Mouse (Mus musculus) heart, adult 2 months (tissue): ENCODE measurements at regions not wholly inside any gene's neighbourhood (a gene's known extent, or its start where the extent isn't known, plus 50 kb on each side); places are given as distances from the start of the nearest gene placed in this dataset.

Experiments
- DNase-seq, 2 experiments: peaks; one replicate each; pipeline ENCODE4 v3.0.0; 2021
- H3K27ac ChIP-seq: fragments of 200-600 bp; 2 replicates; pipeline ENCODE4 v1.8.1; 2022
- H3K27me3 ChIP-seq: fragments of 200-500 bp; 2 replicates; pipeline ENCODE4 v1.6.1; 2012; ENCODE audit warnings: mild to moderate bottlenecking, low read length, inconsistent platforms, mixed read lengths; ENCODE audit not compliant: control insufficient read depth, insufficient read depth
- H3K36me3 ChIP-seq: fragments of 200-500 bp; 2 replicates; pipeline ENCODE4 v1.6.1; 2012; ENCODE audit warnings: low read length, inconsistent platforms; ENCODE audit not compliant: control insufficient read depth, insufficient read depth
- H3K4me1 ChIP-seq: fragments of 200-500 bp; 2 replicates; pipeline ENCODE4 v1.6.1; 2011; ENCODE audit warnings: low read length; ENCODE audit not compliant: control insufficient read depth, insufficient read depth
- H3K4me3 ChIP-seq: fragments of 200-600 bp; 2 replicates; pipeline ENCODE4 v1.8.1; 2022
- H3K79me2 ChIP-seq: fragments of 200-500 bp; replicated peaks from 2 replicates; pipeline ENCODE4 v1.6.1; 2012; ENCODE audit warnings: mild to moderate bottlenecking, inconsistent platforms, low read length, moderate library complexity, mixed read lengths; ENCODE audit not compliant: control insufficient read depth, insufficient read depth
- H3K9ac ChIP-seq: fragments of 200-500 bp; 2 replicates; pipeline ENCODE4 v1.6.1; 2012; ENCODE audit warnings: low read depth, mild to moderate bottlenecking, control low read depth, inconsistent platforms, low read length, mixed read lengths
- CTCF ChIP-seq: fragments of 200-600 bp; IDR thresholded peaks from 2 replicates; pipeline ENCODE4 v1.8.1; 2022; ENCODE audit warnings: antibody characterized with exemption, mild to moderate bottlenecking, moderate library complexity
- EP300 ChIP-seq: fragments of 200-500 bp; IDR thresholded peaks from 2 replicates; pipeline ENCODE4 v1.6.1; 2011; ENCODE audit warnings: low read depth, low read length, control low read depth; ENCODE audit not compliant: insufficient read depth
- POLR2A ChIP-seq: fragments of 200-500 bp; IDR thresholded peaks from 2 replicates; pipeline ENCODE4 v1.6.1; 2011; ENCODE audit warnings: mild to moderate bottlenecking, low read depth, low read length, control low read depth; ENCODE audit not compliant: insufficient read depth
- WGBS: fragments of 180-500 bp; shearing (Covaris S2); methylation state at CpG from one replicate; pipeline ENCODE4 v1.1.7; 2018; 5-methylcytosine and 5-hydroxymethylcytosine counted together
- intact Hi-C: fragments of 180-260 bp; cut with DNase I; formaldehyde crosslinking; loops from one replicate; pipeline ENCODE4 v1.15.1; 2025

DNA sequence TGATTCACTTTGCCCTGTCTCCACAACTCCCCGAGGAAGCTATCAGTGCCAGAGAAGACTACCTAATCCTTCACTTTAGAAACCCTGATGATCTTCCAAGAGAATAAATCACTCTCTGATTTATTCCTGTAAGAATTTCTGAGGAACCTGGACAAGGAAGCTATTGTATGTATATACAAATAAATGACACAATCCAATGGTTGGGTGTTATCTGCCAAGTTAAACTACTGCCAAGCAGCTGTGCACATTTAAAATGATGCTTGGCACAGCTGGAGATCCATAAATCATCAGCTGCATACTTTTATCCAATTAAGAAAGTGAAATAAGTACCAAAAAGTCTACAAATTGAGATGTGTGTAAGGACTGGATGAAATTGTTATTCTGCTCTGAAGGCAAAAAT lies 54.1 kb upstream of the Scrg1 start:
- Histone ChIP-seq H3K4me3 (no peak overlapping the region), H3K27me3 (no peaks in the 10 kb centered on the region), H3K79me2 (no peaks in the 10 kb centered on the region), H3K36me3 (no peaks in the 10 kb centered on the region), H3K9ac (no peak overlapping the region), H3K4me1 (no peaks in the 10 kb centered on the region), H3K27ac (peak overlapping the region; percentile 86)
- DNase-seq, result no peak
- no peak for TF ChIP-seq EP300
- TF ChIP-seq POLR2A, result no peak
- TF ChIP-seq CTCF, result no peak
- 39% methylated on average over 1 of the region's 1 CpGs for WGBS
- intact Hi-C loops, result no loop called here

GRCm38 (mm10) chr8:57402200-57402599 lies 53.5 kb upstream of the Scrg1 start:
- Histone ChIP-seq H3K9ac (no peak overlapping the region), H3K27ac (peak overlapping the region; percentile 86; the same call in 1 of the 2 replicates), H3K79me2 (no peaks in the 10 kb centered on the region), H3K4me1 (no peaks in the 10 kb centered on the region), H3K36me3 (no peaks in the 10 kb centered on the region), H3K4me3 (no peak overlapping the region), H3K27me3 (no peaks in the 10 kb centered on the region)
- intact Hi-C loops, result no loop called here
- WGBS, result 68% methylated on average over 5 of the region's 5 CpGs
- no peak for DNase-seq
- TF ChIP-seq POLR2A, result no peak
- TF ChIP-seq EP300, result no peak
- no peak for TF ChIP-seq CTCF

GRCm38 (mm10) chr8:57403640-57404180 lies 52.0 kb upstream of the Scrg1 start:
- no peaks in the 10 kb centered on the region for H3K79me2 ChIP-seq
- WGBS, result 83% methylated on average over 11 of the region's 11 CpGs
- no peaks in the 10 kb centered on the region for H3K36me3 ChIP-seq
- H3K4me1 ChIP-seq, result no peaks in the 10 kb centered on the region
- H3K4me3 ChIP-seq, result no peak overlapping the region
- H3K9ac ChIP-seq, result no peak overlapping the region
- H3K27ac ChIP-seq, result no peak overlapping the region
- no peak for DNase-seq
- TF ChIP-seq CTCF, result peak; percentile 36
- TF ChIP-seq EP300, result no peak
- intact Hi-C loops, result no loop called here
- H3K27me3 ChIP-seq, result no peaks in the 10 kb centered on the region

DNA sequence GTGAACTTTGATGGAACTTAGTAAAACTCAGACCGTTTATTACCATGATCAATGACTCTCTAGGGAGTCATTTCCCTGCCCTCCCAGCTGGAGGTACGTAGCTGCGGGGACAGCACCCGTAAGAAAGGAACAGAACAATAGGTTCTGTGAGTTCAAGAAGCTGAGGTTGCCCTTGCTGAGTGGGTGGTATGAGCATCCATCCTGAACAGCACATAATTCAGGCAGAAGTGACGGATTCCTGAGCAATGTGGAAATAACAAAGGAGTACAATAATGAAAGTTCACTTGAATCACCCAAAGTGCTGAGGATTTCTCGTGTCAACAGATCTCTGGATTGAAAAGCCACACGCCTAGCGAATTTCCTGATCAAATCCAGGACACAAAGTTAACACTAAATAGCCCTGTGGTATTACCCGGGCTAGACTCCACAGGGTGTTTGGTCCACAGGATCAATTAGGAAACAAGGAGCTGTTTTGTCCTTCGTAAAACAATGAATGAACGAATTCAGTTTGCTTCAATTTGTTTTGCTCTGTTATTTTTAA lies 50.4 kb upstream of the Scrg1 start:
- intact Hi-C loops, result no loop called here
- Histone ChIP-seq H3K79me2 (no peaks in the 10 kb centered on the region), H3K4me3 (no peak overlapping the region), H3K27me3 (no peaks in the 10 kb centered on the region), H3K9ac (no peak overlapping the region), H3K27ac (no peak overlapping the region), H3K4me1 (no peaks in the 10 kb centered on the region), H3K36me3 (no peaks in the 10 kb centered on the region)
- no peak for DNase-seq
- 75% methylated on average over 11 of the region's 11 CpGs for WGBS
- TF ChIP-seq EP300, result no peak
- no peak for TF ChIP-seq POLR2A
- TF ChIP-seq CTCF, result no peak
